Mouse (Mus musculus): ENCODE measurements around the gene Tada2a. TPM values are rescaled to one million over a fixed set of nuclear protein-coding genes. Genes with fewer than 3 reads are reported as not detected.

Tada2a gene
- polyA plus RNA-seq, 1 experiment from 2014 or later: 32.7 TPM

DNA sequence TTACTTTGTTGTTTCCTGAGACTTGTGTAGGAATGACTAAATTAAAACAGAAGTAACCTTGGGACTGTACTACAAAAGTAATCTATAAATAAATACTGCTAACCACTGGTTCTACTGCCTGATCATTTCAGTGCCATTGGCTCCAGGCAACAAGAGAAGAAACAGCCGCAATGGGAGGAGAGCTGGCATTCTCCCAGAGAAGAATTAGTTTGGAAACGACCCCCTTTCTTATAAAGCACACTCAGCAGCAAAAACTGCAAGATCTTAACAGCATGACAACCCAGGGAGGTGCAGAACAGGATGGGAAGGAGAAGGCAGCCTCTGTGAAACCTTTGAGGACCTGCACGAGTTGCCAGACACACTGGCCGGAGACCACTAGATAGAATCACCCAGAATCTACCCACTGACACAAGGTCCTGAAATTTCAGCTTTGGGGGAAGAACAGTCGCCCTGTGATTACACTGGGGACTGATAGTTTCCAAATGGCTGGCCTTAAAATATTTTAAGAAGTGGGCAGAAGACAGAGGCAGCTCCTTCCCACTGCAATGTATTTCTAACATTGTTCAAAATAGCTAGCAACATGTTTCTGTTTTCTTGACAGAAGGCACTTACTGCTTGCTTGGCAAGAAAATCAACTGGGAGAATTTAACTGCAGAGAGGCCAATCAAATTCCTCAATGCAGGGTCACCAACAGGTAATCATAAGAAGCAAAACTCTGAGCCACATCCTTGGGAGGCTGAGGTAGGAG, 32.0 kb downstream of the Tada2a start:
- Histone ChIP-seq H3K9ac (ENCODE audit: low read depth, low read length) (no peak overlapping the region), H3K4me3 (ENCODE audit: low read depth, low read length) (no peak overlapping the region), H3K4me1 (replicated peaks; ENCODE audit: control insufficient read depth, insufficient read depth, low read length) (no peaks in the 10 kb centered on the region), H3K4me2 (replicated peaks; ENCODE audit: low read depth, low read length) (no peak overlapping the region), H3K27me3 (ENCODE audit: control insufficient read depth, insufficient read depth, low read length) (no peaks in the 10 kb centered on the region), H3K9me3 (ENCODE audit: control insufficient read depth, low read length) (no peaks in the 10 kb centered on the region), H3K36me3 (ENCODE audit: control insufficient read depth, insufficient read depth, low read length) (0 out of 2 replicates have a peak, but pooled peaks cover 2% of the 10 kb centered on the region), H3K27ac (ENCODE audit: low read depth, low read length) (no peak overlapping the region)
- no peak for ATAC-seq (ENCODE audit: low FRiP score)
- WGBS: 88% methylated on average over 5 of the region's 5 CpGs
- DNase-seq (ENCODE audit: low spot score): no peak

GRCm38 (mm10) chr11:84095084-84095483, 34.3 kb downstream of the Tada2a start:
- Histone ChIP-seq H3K27ac (ENCODE audit: low read depth, low read length) (no peak overlapping the region), H3K36me3 (ENCODE audit: control insufficient read depth, insufficient read depth, low read length) (no peaks in the 10 kb centered on the region), H3K4me1 (replicated peaks; ENCODE audit: control insufficient read depth, insufficient read depth, low read length) (no peaks in the 10 kb centered on the region), H3K4me2 (replicated peaks; ENCODE audit: low read depth, low read length) (no peak overlapping the region), H3K9ac (ENCODE audit: low read depth, low read length) (no peak overlapping the region), H3K9me3 (ENCODE audit: control insufficient read depth, low read length) (no peaks in the 10 kb centered on the region), H3K27me3 (ENCODE audit: control insufficient read depth, insufficient read depth, low read length) (no peaks in the 10 kb centered on the region), H3K4me3 (ENCODE audit: low read depth, low read length) (no peak overlapping the region)
- DNase-seq (ENCODE audit: low spot score) (no peak), ATAC-seq (ENCODE audit: low FRiP score) (no peak)
- 87% methylated on average over 4 of the region's 4 CpGs for WGBS

DNA sequence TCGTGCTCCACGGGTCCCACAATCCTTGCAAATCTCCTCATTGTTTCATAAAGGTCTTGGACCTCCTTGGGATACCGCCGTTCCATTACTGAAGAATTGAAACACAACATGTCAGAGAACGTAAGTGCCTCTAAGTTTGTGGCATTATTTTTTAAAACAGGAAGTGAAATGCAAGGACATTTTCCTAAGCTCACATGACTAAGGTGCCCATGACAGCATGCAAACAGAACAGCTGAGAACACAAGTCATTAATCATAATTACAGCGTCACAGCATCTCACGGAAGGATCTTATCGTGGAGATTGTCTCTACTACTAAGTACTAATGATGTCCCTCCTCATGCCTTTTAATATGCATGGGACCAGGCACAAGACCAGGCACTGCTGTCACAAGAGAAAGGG, 38.8 kb downstream of the Tada2a start:
- ATAC-seq (ENCODE audit: low FRiP score): no peak
- WGBS: 89% methylated on average over 8 of the region's 8 CpGs
- no peaks in the 10 kb centered on the region; the same call in 1 of the 2 replicates for H3K36me3 ChIP-seq (ENCODE audit: control insufficient read depth, insufficient read depth, low read length)
- DNase-seq (ENCODE audit: low spot score): no peak
- H3K4me2 ChIP-seq (replicated peaks; ENCODE audit: low read depth, low read length): no peak overlapping the region
- no peaks in the 10 kb centered on the region for H3K4me1 ChIP-seq (replicated peaks; ENCODE audit: control insufficient read depth, insufficient read depth, low read length)
- H3K27ac ChIP-seq (ENCODE audit: low read depth, low read length): no peak overlapping the region
- no peak overlapping the region for H3K4me3 ChIP-seq (ENCODE audit: low read depth, low read length)
- H3K9me3 ChIP-seq (ENCODE audit: control insufficient read depth, low read length): no peaks in the 10 kb centered on the region
- H3K9ac ChIP-seq (ENCODE audit: low read depth, low read length): no peak overlapping the region
- no peaks in the 10 kb centered on the region for H3K27me3 ChIP-seq (ENCODE audit: control insufficient read depth, insufficient read depth, low read length)

DNA sequence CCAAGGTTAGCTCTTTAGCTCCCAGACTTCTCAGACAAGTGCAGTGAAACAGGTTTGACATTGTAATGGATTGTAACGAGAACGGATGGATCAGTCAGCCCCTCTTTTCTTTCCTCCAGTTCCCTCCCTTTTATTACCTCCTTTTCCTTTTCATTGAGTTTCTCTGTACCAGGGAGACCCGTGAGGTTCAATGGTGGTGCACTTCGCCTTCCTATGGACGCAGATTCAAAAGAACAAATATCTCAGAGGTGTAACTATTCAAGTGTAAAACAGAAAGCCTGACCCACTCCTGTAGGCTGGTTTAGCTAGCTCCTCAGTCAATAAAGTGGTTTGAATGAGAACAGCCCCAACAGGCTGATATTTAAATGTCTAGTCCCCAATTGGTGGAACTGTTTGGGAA, 47.5 kb downstream of the Tada2a start:
- no peaks in the 10 kb centered on the region for H3K4me1 ChIP-seq (replicated peaks; ENCODE audit: control insufficient read depth, insufficient read depth, low read length)

GRCm38 (mm10) chr11:84080327-84080726, 49.1 kb downstream of the Tada2a start:
- no peaks in the 10 kb centered on the region for H3K36me3 ChIP-seq (ENCODE audit: control insufficient read depth, insufficient read depth, low read length)
- ATAC-seq (ENCODE audit: low FRiP score) (no peak), DNase-seq (ENCODE audit: low spot score) (no peak)
- H3K4me3 ChIP-seq (ENCODE audit: low read depth, low read length): no peak overlapping the region
- H3K4me2 ChIP-seq (replicated peaks; ENCODE audit: low read depth, low read length): no peak overlapping the region
- H3K27ac ChIP-seq (ENCODE audit: low read depth, low read length): no peak overlapping the region
- no peak overlapping the region for H3K9ac ChIP-seq (ENCODE audit: low read depth, low read length)
- H3K4me1 ChIP-seq (replicated peaks; ENCODE audit: control insufficient read depth, insufficient read depth, low read length): no peaks in the 10 kb centered on the region
- no peaks in the 10 kb centered on the region for H3K9me3 ChIP-seq (ENCODE audit: control insufficient read depth, low read length)
- 91% methylated on average over 3 of the region's 3 CpGs for WGBS
- no peaks in the 10 kb centered on the region for H3K27me3 ChIP-seq (ENCODE audit: control insufficient read depth, insufficient read depth, low read length)

More for the DNA sequence above, 47.5 kb downstream of the Tada2a start:
- H3K36me3 ChIP-seq (ENCODE audit: control insufficient read depth, insufficient read depth, low read length): no peaks in the 10 kb centered on the region
- no peaks in the 10 kb centered on the region for H3K9me3 ChIP-seq (ENCODE audit: control insufficient read depth, low read length)
- no peak overlapping the region for H3K4me3 ChIP-seq (ENCODE audit: low read depth, low read length)
- WGBS: 90% methylated on average over 5 of the region's 5 CpGs
- no peak overlapping the region for H3K4me2 ChIP-seq (replicated peaks; ENCODE audit: low read depth, low read length)
- no peak for ATAC-seq (ENCODE audit: low FRiP score)
- H3K27ac ChIP-seq (ENCODE audit: low read depth, low read length): no peak overlapping the region
- no peak overlapping the region for H3K9ac ChIP-seq (ENCODE audit: low read depth, low read length)
- DNase-seq (ENCODE audit: low spot score): no peak
- H3K27me3 ChIP-seq (ENCODE audit: control insufficient read depth, insufficient read depth, low read length): no peaks in the 10 kb centered on the region

- no peak overlapping the region for H3K4me2 ChIP-seq (replicated peaks; ENCODE audit: low read depth, low read length)
- WGBS: 84% methylated on average over 4 of the region's 4 CpGs
- no peaks in the 10 kb centered on the region for H3K36me3 ChIP-seq (ENCODE audit: control insufficient read depth, insufficient read depth, low read length)
- no peaks in the 10 kb centered on the region for H3K27me3 ChIP-seq (ENCODE audit: control insufficient read depth, insufficient read depth, low read length)
- DNase-seq (ENCODE audit: low spot score): no peak
- H3K4me1 ChIP-seq (replicated peaks; ENCODE audit: control insufficient read depth, insufficient read depth, low read length): no peaks in the 10 kb centered on the region
- no peak for ATAC-seq (ENCODE audit: low FRiP score)
- H3K9me3 ChIP-seq (ENCODE audit: control insufficient read depth, low read length): no peaks in the 10 kb centered on the region
- no peak overlapping the region for H3K27ac ChIP-seq (ENCODE audit: low read depth, low read length)
- no peak overlapping the region for H3K9ac ChIP-seq (ENCODE audit: low read depth, low read length)
- no peak overlapping the region for H3K4me3 ChIP-seq (ENCODE audit: low read depth, low read length)
Observed at GRCm38 (mm10) chr11:84079887-84080286, 49.5 kb downstream of the Tada2a start.

DNA sequence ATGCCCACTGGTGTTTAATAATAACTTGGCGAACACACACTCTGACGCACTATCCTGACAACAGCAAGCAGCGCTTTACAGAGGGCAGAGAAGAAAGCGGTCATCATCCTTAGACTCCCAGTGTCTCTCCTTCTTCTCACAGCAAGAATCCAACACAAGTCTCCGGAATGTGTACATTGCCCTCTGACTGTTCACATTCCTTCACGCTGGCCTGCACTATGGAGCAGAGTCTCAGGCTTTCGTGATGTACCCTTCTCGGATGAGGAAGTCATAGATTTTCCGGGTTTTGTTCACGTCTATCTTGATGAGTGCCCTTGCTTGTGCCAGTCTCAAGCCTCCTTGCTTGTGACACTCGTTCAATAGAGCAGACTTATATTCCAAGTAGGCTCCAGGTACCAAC, 50.0 kb downstream of the Tada2a start:
- Histone ChIP-seq H3K9me3 (ENCODE audit: control insufficient read depth, low read length) (no peaks in the 10 kb centered on the region), H3K27ac (ENCODE audit: low read depth, low read length) (no peak overlapping the region), H3K9ac (ENCODE audit: low read depth, low read length) (no peak overlapping the region), H3K36me3 (ENCODE audit: control insufficient read depth, insufficient read depth, low read length) (no peaks in the 10 kb centered on the region), H3K4me2 (replicated peaks; ENCODE audit: low read depth, low read length) (no peak overlapping the region), H3K27me3 (ENCODE audit: control insufficient read depth, insufficient read depth, low read length) (no peaks in the 10 kb centered on the region), H3K4me3 (ENCODE audit: low read depth, low read length) (no peak overlapping the region), H3K4me1 (replicated peaks; ENCODE audit: control insufficient read depth, insufficient read depth, low read length) (no peaks in the 10 kb centered on the region)
- ATAC-seq (ENCODE audit: low FRiP score) (no peak), DNase-seq (ENCODE audit: low spot score) (no peak)
- WGBS: 88% methylated on average over 11 of the region's 11 CpGs

GRCm38 (mm10) chr11:84078601-84079000, 50.8 kb downstream of the Tada2a start:
- Histone ChIP-seq H3K4me1 (replicated peaks; ENCODE audit: control insufficient read depth, insufficient read depth, low read length) (no peaks in the 10 kb centered on the region), H3K27ac (ENCODE audit: low read depth, low read length) (no peak overlapping the region), H3K36me3 (ENCODE audit: control insufficient read depth, insufficient read depth, low read length) (no peaks in the 10 kb centered on the region), H3K4me3 (ENCODE audit: low read depth, low read length) (no peak overlapping the region), H3K27me3 (ENCODE audit: control insufficient read depth, insufficient read depth, low read length) (no peaks in the 10 kb centered on the region), H3K4me2 (replicated peaks; ENCODE audit: low read depth, low read length) (no peak overlapping the region), H3K9ac (ENCODE audit: low read depth, low read length) (no peak overlapping the region), H3K9me3 (ENCODE audit: control insufficient read depth, low read length) (no peaks in the 10 kb centered on the region)
- no peak for DNase-seq (ENCODE audit: low spot score)
- no peak for ATAC-seq (ENCODE audit: low FRiP score)
- WGBS: 96% methylated on average over 9 of the region's 9 CpGs

GRCm38 (mm10) chr11:84077008-84077407, 52.4 kb downstream of the Tada2a start:
- DNase-seq (ENCODE audit: low spot score): no peak
- ATAC-seq (ENCODE audit: low FRiP score): no peak
- WGBS: 82% methylated on average over 2 of the region's 2 CpGs

More at GRCm38 (mm10) chr11:84077008-84077407, 52.4 kb downstream of the Tada2a start:
- no peaks in the 10 kb centered on the region for H3K27me3 ChIP-seq (ENCODE audit: control insufficient read depth, insufficient read depth, low read length)
- H3K4me2 ChIP-seq (replicated peaks; ENCODE audit: low read depth, low read length): no peak overlapping the region
- no peaks in the 10 kb centered on the region for H3K36me3 ChIP-seq (ENCODE audit: control insufficient read depth, insufficient read depth, low read length)
- no peak overlapping the region for H3K9ac ChIP-seq (ENCODE audit: low read depth, low read length)
- no peak overlapping the region for H3K27ac ChIP-seq (ENCODE audit: low read depth, low read length)
- no peaks in the 10 kb centered on the region for H3K4me1 ChIP-seq (replicated peaks; ENCODE audit: control insufficient read depth, insufficient read depth, low read length)
- H3K4me3 ChIP-seq (ENCODE audit: low read depth, low read length): no peak overlapping the region
- H3K9me3 ChIP-seq (ENCODE audit: control insufficient read depth, low read length): no peaks in the 10 kb centered on the region
